Mouse (Mus musculus) lung, adult 2 months (tissue): ENCODE data around the gene Tmem238l.

Experiments used
- CTCF ChIP-seq: fragments of 200-500 bp; IDR thresholded peaks from 2 replicates; pipeline ENCODE4 v1.5.1; 2011; ENCODE audit warnings: mild to moderate bottlenecking, low read length, control low read depth; ENCODE audit not compliant: insufficient read depth
- POLR2A ChIP-seq: fragments of 200-500 bp; IDR thresholded peaks from 2 replicates; pipeline ENCODE4 v1.6.1; 2011; ENCODE audit warnings: low read depth, mild to moderate bottlenecking, control low read depth, low read length, borderline replicate concordance; ENCODE audit errors: extremely low read depth

DNA sequence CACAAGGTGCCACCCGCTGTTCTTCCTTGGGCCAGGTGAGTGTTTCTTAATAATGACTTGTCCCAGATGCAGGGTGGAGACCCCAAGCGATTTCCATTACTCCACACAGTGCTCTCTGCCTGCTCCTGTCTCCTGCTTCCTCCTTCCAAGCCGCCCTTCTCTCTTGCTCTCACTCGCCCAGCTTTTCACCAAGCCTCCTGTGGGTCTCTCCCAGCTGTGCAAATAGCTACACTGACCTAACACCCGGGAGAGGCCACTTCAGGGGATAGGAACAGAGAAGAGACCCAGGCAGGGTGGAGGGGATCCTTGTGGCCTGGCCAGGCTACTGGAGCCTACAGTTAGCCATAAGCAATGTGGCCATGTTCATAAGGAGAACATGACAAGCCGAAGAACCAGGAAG lies 9.5 kb upstream of the Tmem238l start:
- TF ChIP-seq POLR2A (no peak), CTCF (no peak)
